Mouse (Mus musculus) MEL (cell line): ENCODE measurements around the gene Kcnab1. TPM values are rescaled to one million over a fixed set of nuclear protein-coding genes. Genes with fewer than 3 reads are reported as not detected.
A peak's percentile ranks its signal among the peaks of the same experiment; 100 is the strongest.

Source experiments
- DNase-seq: peaks from one replicate; pipeline ENCODE4 v3.0.0; 2011; ENCODE audit warnings: low read depth, low spot score
- H3K27ac ChIP-seq: 2 replicates; pipeline ENCODE4 v1.5.1; 2012; ENCODE audit warnings: low read depth, mild to moderate bottlenecking, control low read depth, low read length, moderate library complexity; ENCODE audit not compliant: control insufficient read depth
- H3K27me3 ChIP-seq, 2 experiments: fragments of 150-350 bp in 1 of 2; sonication (generic) in 1 of 2; 2 replicates each; pipeline ENCODE4 v1.6.1; 2012; ENCODE audit warnings: low read length in 2 of 2, mild to moderate bottlenecking in 2 of 2, improper control_type of control experiment in 1 of 2, moderate library complexity in 1 of 2; ENCODE audit not compliant: insufficient read depth in 2 of 2, control insufficient read depth in 1 of 2
- H3K36me3 ChIP-seq, 2 experiments: 2 replicates each; pipeline ENCODE4 v1.6.1; 2012 to 2014; ENCODE audit warnings: low read length in 2 of 2, improper control_type of control experiment in 1 of 2, inconsistent platforms in 1 of 2, mild to moderate bottlenecking in 1 of 2; ENCODE audit not compliant: insufficient read depth in 2 of 2, control insufficient read depth in 1 of 2
- H3K4me1 ChIP-seq, 2 experiments: fragments of 150-350 bp in 1 of 2; sonication (generic) in 1 of 2; 2 replicates each; pipeline ENCODE4 v1.6.1; 2012; ENCODE audit warnings: low read length in 2 of 2, improper control_type of control experiment in 1 of 2, mild to moderate bottlenecking in 1 of 2; ENCODE audit not compliant: insufficient read depth in 2 of 2, control insufficient read depth in 1 of 2
- H3K4me3 ChIP-seq, 2 experiments: fragments of 150-350 bp in 1 of 2; sonication (generic) in 1 of 2; 2 replicates each; pipeline ENCODE4 v1.5.1; 2012; ENCODE audit warnings: low read depth in 2 of 2, low read length in 2 of 2, mild to moderate bottlenecking in 2 of 2, moderate library complexity in 2 of 2, control low read depth in 1 of 2, improper control_type of control experiment in 1 of 2; ENCODE audit not compliant: control insufficient read depth in 1 of 2, insufficient read depth in 1 of 2
- H3K79me2 ChIP-seq: 2 replicates; pipeline ENCODE4 v1.6.1; 2012; ENCODE audit warnings: mild to moderate bottlenecking, low read length, moderate library complexity; ENCODE audit not compliant: control insufficient read depth, poor library complexity, insufficient read depth
- H3K9ac ChIP-seq: 2 replicates; pipeline ENCODE4 v1.6.1; 2012; ENCODE audit warnings: low read depth, mild to moderate bottlenecking, control low read depth, low read length, moderate library complexity; ENCODE audit not compliant: control insufficient read depth, poor library complexity, severe bottlenecking
- H3K9me3 ChIP-seq: fragments of 150-350 bp; sonication (generic); replicated peaks from 2 replicates; pipeline ENCODE4 v1.6.1; 2012; ENCODE audit warnings: mild to moderate bottlenecking, low read length, improper control_type of control experiment, moderate library complexity; ENCODE audit not compliant: insufficient read depth
- BHLHE40 ChIP-seq: IDR thresholded peaks from 2 replicates; pipeline ENCODE4 v1.6.1; 2012; ENCODE audit warnings: low read depth, mild to moderate bottlenecking, inconsistent platforms, low read length, improper control_type of control experiment, borderline replicate concordance
- CHD1 ChIP-seq: IDR thresholded peaks from 2 replicates; pipeline ENCODE4 v1.6.1; 2012; ENCODE audit warnings: low read depth, mild to moderate bottlenecking, inconsistent platforms, low read length, improper control_type of control experiment
- ELF1 ChIP-seq: IDR thresholded peaks from 2 replicates; pipeline ENCODE4 v1.6.1; 2014; ENCODE audit warnings: low read depth, mild to moderate bottlenecking, inconsistent platforms, low read length, improper control_type of control experiment, moderate library complexity
- EP300 ChIP-seq, 2 experiments: IDR thresholded peaks; 2 replicates each; pipeline ENCODE4 v1.6.1; 2011; ENCODE audit warnings: improper control_type of control experiment in 2 of 2, low read length in 2 of 2, low read depth in 1 of 2, mild to moderate bottlenecking in 1 of 2
- ETS1 ChIP-seq: IDR thresholded peaks from 2 replicates; pipeline ENCODE4 v1.6.1; 2012; ENCODE audit warnings: low read depth, mild to moderate bottlenecking, inconsistent platforms, low read length, improper control_type of control experiment, moderate library complexity
- GATA1 ChIP-seq: IDR thresholded peaks from 2 replicates; pipeline ENCODE4 v1.6.1; 2011; ENCODE audit warnings: low read depth, low read length, improper control_type of control experiment
- KAT2A ChIP-seq: conservative IDR thresholded peaks from 2 replicates; pipeline ENCODE4 v1.6.1; 2012; ENCODE audit warnings: low read depth, low read length, improper control_type of control experiment, inconsistent platforms
- MXI1 ChIP-seq: IDR thresholded peaks from 2 replicates; pipeline ENCODE4 v1.6.1; 2011; ENCODE audit warnings: mild to moderate bottlenecking, low read depth, low read length, improper control_type of control experiment
- MYB ChIP-seq: IDR thresholded peaks from 2 replicates; pipeline ENCODE4 v1.6.1; 2011; ENCODE audit warnings: mild to moderate bottlenecking, low read depth, low read length, improper control_type of control experiment
- POLR2AphosphoS5 ChIP-seq: IDR thresholded peaks from 2 replicates; pipeline ENCODE4 v1.6.1; 2012; ENCODE audit warnings: low read depth, borderline replicate concordance, mild to moderate bottlenecking, inconsistent platforms, low read length, moderate library complexity, mixed read lengths
- RCOR1 ChIP-seq: IDR thresholded peaks from 2 replicates; pipeline ENCODE4 v1.6.1; 2012; ENCODE audit warnings: low read depth, mild to moderate bottlenecking, inconsistent platforms, low read length, improper control_type of control experiment
- SIN3A ChIP-seq: IDR thresholded peaks from 2 replicates; pipeline ENCODE4 v1.6.1; 2012; ENCODE audit warnings: low read length, improper control_type of control experiment, inconsistent platforms
- TAL1 ChIP-seq: IDR thresholded peaks from 2 replicates; pipeline ENCODE4 v1.6.1; 2012; ENCODE audit warnings: mild to moderate bottlenecking, inconsistent platforms, low read length, moderate library complexity, mixed read lengths
- TBP ChIP-seq: IDR thresholded peaks from 2 replicates; pipeline ENCODE4 v1.8.0; 2011; ENCODE audit warnings: low read depth, low read length, improper control_type of control experiment
- TCF12 ChIP-seq: IDR thresholded peaks from 2 replicates; pipeline ENCODE4 v1.6.1; 2014; ENCODE audit warnings: low read depth, mild to moderate bottlenecking, inconsistent platforms, low read length, improper control_type of control experiment, moderate library complexity
- USF2 ChIP-seq, 2 experiments: IDR thresholded peaks; 2 replicates each; pipeline ENCODE4 v1.6.1; 2011 to 2012; ENCODE audit warnings: improper control_type of control experiment in 2 of 2, low read length in 2 of 2, borderline replicate concordance in 1 of 2, inconsistent platforms in 1 of 2, low read depth in 1 of 2, mild to moderate bottlenecking in 1 of 2; ENCODE audit not compliant: insufficient read depth in 1 of 2
- ZC3H11A ChIP-seq: IDR thresholded peaks from 2 replicates; pipeline ENCODE4 v1.6.1; 2012; ENCODE audit warnings: low read depth, mild to moderate bottlenecking, inconsistent platforms, low read length, improper control_type of control experiment
- polyA plus RNA-seq, 2 experiments: library from polyadenylated mRNA; stranded (reverse) in 1 of 2; unstranded in 1 of 2; fragments of >175 nt in 1 of 2; fragments of >200 nt in 1 of 2; gene quantifications; 2 replicates each; pipeline versions ENCODE4 v1.2.1 to v1.2.4; 2012; ENCODE audit warnings: low replicate concordance in 2 of 2, low read depth in 1 of 2; ENCODE audit not compliant: insufficient read length in 2 of 2, insufficient read depth in 1 of 2, missing spikeins in 1 of 2
- total RNA-seq: library from RNA; depleted of rRNA; stranded (reverse); fragments of 300-350 nt; gene quantifications from 2 replicates; pipeline ENCODE4 v1.2.3, GENCODE M21; 2012

Kcnab1 gene
- total and polyA plus RNA-seq, 3 experiments: 0.06 to 0.08 TPM; not detected in 1

- DNase-seq: peak; percentile 78
- H3K27me3 ChIP-seq: no peaks in the 10 kb centered on the region
- H3K79me2 ChIP-seq: no peaks in the 10 kb centered on the region
- H3K9ac ChIP-seq: peak overlapping the region; percentile 16
- peaks cover 0 to 13% of the 10 kb centered on the region in 2 experiments; a peak in 2 of 4 replicates for H3K36me3 ChIP-seq
- H3K4me1 ChIP-seq: peaks cover 3 to 14% of the 10 kb centered on the region in 2 experiments; a peak in 3 of 4 replicates
- peak overlapping the region; percentile 54 for H3K27ac ChIP-seq
- H3K9me3 ChIP-seq: no peaks in the 10 kb centered on the region
- TF ChIP-seq TAL1: peak; percentile 45
- TF ChIP-seq SIN3A: peak; percentile 88
- TF ChIP-seq KAT2A: no peak
- TF ChIP-seq MYB: no peak
- TF ChIP-seq ZC3H11A: no peak
- TF ChIP-seq BHLHE40: peak; percentile 25; the same call in 1 of the 2 replicates
- TF ChIP-seq EP300 (IDR thresholded peaks at IDR 0.05; ENCODE audit: low read depth in 1 of 2, low read length in 2 of 2): peak; percentile 74 to 77
- no peak for TF ChIP-seq USF2 (IDR thresholded peaks at IDR 0.05; ENCODE audit: borderline replicate concordance in 1 of 2, insufficient read depth in 1 of 2, low read depth in 1 of 2, low read length in 2 of 2)
- peak; percentile 53; the same call in 1 of the 2 replicates for TF ChIP-seq MXI1
- peak; percentile 73 for TF ChIP-seq RCOR1
- peak; percentile 86 for TF ChIP-seq GATA1
- peak; percentile 79 for TF ChIP-seq TCF12
- TF ChIP-seq CHD1: no peak
- peak; percentile 91 for TF ChIP-seq TBP
- TF ChIP-seq ETS1: peak; percentile 99
- H3K4me3 ChIP-seq: peak overlapping the region; percentile 38 to 51
Measured at GRCm38 (mm10) chr3:65360163-65360969, 251.2 kb downstream of the Kcnab1 start.

- no peak overlapping the region for H3K27ac ChIP-seq
- TF ChIP-seq POLR2AphosphoS5 (no peak), ELF1 (no peak), TAL1 (no peak)
- TF ChIP-seq, all 39 proteins: peak for 0
- Histone ChIP-seq H3K79me2 (no peaks in the 10 kb centered on the region), H3K4me1 (peaks cover 3 to 9% of the 10 kb centered on the region in 2 experiments; a peak in 3 of 4 replicates), H3K9ac (no peak overlapping the region), H3K9me3 (no peaks in the 10 kb centered on the region), H3K4me3 (no peak overlapping the region), H3K36me3 (peaks cover 4 to 8% of the 10 kb centered on the region in 2 experiments; a peak in 3 of 4 replicates), H3K27me3 (no peaks in the 10 kb centered on the region)
- no peak for DNase-seq
Measured at GRCm38 (mm10) chr3:65363438-65363837, 254.3 kb downstream of the Kcnab1 start.
